Mouse (Mus musculus): Measurements from ENCODE around the gene Myh7.
"Not testable (repeated sequence)": the region's sequence is repeated elsewhere in the genome, so short reads cannot be mapped to it uniquely, and the experiment has no call there.

Myh7 gene

GRCm38 (mm10) chr14:54995457-54996138 is 1.2 kb upstream of the Myh7 start:
- POLR2A ChIA-PET: interaction anchor here in 3 of 4 experiments (0.6 to 0.8 kb wide), 3 partner anchors 8 to 121 kb away, joined by 3 read pairs; no protein-coding TSS in a partner anchor
- CTCF ChIA-PET: interaction anchor here in 1 of 4 experiments (1.3 kb wide), 1 partner anchor 15 kb away, joined by 3 read pairs; no protein-coding TSS in a partner anchor

GRCm38 (mm10) chr14:54994869-54995186 is 402 bp upstream of the Myh7 start:
- ChIA-PET POLR2A (interaction anchor here in 2 of 4 experiments (0.6 kb wide), 2 partner anchors 100 to 219 kb away, joined by 4 to 6 read pairs; no protein-coding TSS in a partner anchor), CTCF (interaction anchor here in 1 of 4 experiments (1.3 kb wide), 1 partner anchor 16 kb away, joined by 3 read pairs; no protein-coding TSS in a partner anchor)

DNA sequence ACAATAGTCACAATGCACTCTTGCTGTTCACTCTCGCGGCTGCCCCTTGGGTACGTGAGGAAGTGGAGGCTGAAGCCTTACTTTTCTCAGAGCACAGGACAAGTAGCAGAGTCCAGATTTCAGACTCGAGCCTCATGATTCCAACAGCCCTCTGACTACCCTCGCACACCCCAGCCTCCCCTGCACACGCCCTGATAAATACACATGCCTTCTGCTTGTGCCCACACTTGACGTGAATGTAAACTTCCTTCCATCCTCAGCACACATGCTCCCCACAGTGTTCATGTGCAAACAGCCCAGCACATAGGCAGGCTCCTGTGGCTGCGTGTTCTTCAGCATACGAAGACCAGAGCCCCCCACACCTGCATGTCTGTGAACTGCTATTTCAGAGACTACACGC is 790 bp downstream of the Myh7 start:
- ChIA-PET POLR2A (no interaction called here), CTCF (no interaction called here)

- ChIA-PET CTCF (no interaction called here), POLR2A (no interaction called here)
Observed at GRCm38 (mm10) chr14:54992196-54992595, 2.2 kb downstream of the Myh7 start.

DNA sequence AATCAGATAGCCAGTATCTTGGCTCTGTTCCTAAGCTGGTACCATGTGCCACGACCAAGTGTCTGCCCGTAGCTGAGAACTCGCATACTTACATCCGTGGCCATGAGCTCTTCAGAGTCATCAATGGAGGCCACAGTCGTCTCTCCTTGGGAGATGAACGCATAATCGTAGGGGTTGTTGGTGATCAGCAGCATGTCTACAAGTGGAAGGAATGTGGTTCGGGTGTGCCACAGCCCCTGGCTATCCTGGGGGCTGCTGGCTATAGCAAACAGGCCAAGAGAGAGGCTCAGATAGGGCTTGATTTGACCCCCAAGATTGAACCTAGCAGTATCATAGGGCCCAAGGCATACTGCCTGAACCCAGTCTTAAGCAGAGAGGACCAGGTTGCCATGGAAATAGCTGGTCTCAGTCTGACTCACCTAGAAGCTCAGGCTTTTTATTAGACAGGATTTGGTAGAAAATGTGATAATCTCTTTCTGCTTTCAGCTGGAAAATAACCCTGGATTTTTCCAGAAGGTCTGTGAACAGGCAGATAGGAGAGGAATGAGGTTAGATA is 4.5 kb downstream of the Myh7 start:
- CTCF ChIA-PET: interaction anchor here in 2 of 4 experiments (0.6 to 1.0 kb wide), 2 partner anchors 21 to 126 kb away, joined by 3 to 4 read pairs; no protein-coding TSS in a partner anchor
- POLR2A ChIA-PET: interaction anchor here in 1 of 4 experiments (1.3 to 1.4 kb wide), 2 partner anchors 10 to 27 kb away, joined by 3 to 5 read pairs; no protein-coding TSS in a partner anchor

GRCm38 (mm10) chr14:54988882-54989281 is 5.5 kb downstream of the Myh7 start:
- ChIA-PET CTCF (no interaction called here), POLR2A (interaction anchor here in 1 of 4 experiments (0.6 to 1.3 kb wide), 2 partner anchors 29 to 263 kb away, joined by 3 to 5 read pairs; no protein-coding TSS in a partner anchor)

GRCm38 (mm10) chr14:54988350-54988874 is 6.0 kb downstream of the Myh7 start:
- CTCF ChIA-PET: interaction anchor here in 2 of 4 experiments (0.6 to 1.9 kb wide), 2 partner anchors 10 to 49 kb away, joined by 5 to 7 read pairs; no protein-coding TSS in a partner anchor
- POLR2A ChIA-PET: not testable (repeated sequence)

- POLR2A ChIA-PET: interaction anchor here in 2 of 4 experiments (0.6 to 1.7 kb wide), 2 partner anchors 29 to 33 kb away, joined by 3 to 5 read pairs; no protein-coding TSS in a partner anchor
- CTCF ChIA-PET: interaction anchor here in 1 of 4 experiments (1.0 kb wide), 1 partner anchor 36 kb away, joined by 4 read pairs; no protein-coding TSS in a partner anchor
Observed at GRCm38 (mm10) chr14:54981934-54982333, 12.5 kb downstream of the Myh7 start.

- ChIA-PET POLR2A (interaction anchor here in 1 of 4 experiments (0.6 to 1.5 kb wide), 2 partner anchors 11 to 28 kb away, joined by 3 to 5 read pairs; no protein-coding TSS in a partner anchor), CTCF (interaction anchor here in 2 of 4 experiments (0.7 to 0.8 kb wide), 2 partner anchors 9 to 51 kb away, joined by 3 to 7 read pairs; no protein-coding TSS in a partner anchor)
Observed at GRCm38 (mm10) chr14:54978664-54979063, 15.8 kb downstream of the Myh7 start.

- POLR2A ChIA-PET: no interaction called here
- CTCF ChIA-PET: no interaction called here
Observed at GRCm38 (mm10) chr14:54976633-54977032, 17.8 kb downstream of the Myh7 start, which contains the start of gene Gm17428. Gene Gm17428 (plus strand): TSS chr14:54976933.

GRCm38 (mm10) chr14:54974068-54974791 is 20.2 kb downstream of the Myh7 start:
- ChIA-PET POLR2A (interaction anchor here in 2 of 4 experiments (0.6 to 1.6 kb wide), 4 partner anchors 10 to 26 kb away, joined by 3 to 5 read pairs (median 4); no protein-coding TSS in a partner anchor), CTCF (interaction anchor here in 2 of 4 experiments (0.6 to 0.7 kb wide), 2 partner anchors 10 to 223 kb away, joined by 3 read pairs; no protein-coding TSS in a partner anchor)

GRCm38 (mm10) chr14:54972786-54973185 is 21.6 kb downstream of the Myh7 start:
- POLR2A ChIA-PET: interaction anchor here in 3 of 4 experiments (1.0 to 2.1 kb wide), 5 partner anchors 8 to 46 kb away, joined by 3 to 19 read pairs (median 8); partner anchors contain the start of gene Efs (in 1 of the 3)
- CTCF ChIA-PET: interaction anchor here in 1 of 4 experiments (0.7 to 1.9 kb wide), 3 partner anchors 29 to 42 kb away, joined by 3 to 16 read pairs (median 3); partner anchors contain the start of gene Ngdn

GRCm38 (mm10) chr14:54968344-54968743 is 26.1 kb downstream of the Myh7 start:
- ChIA-PET CTCF (no interaction called here), POLR2A (interaction anchor here in 1 of 4 experiments (1.0 kb wide), 1 partner anchor 15 kb away, joined by 3 read pairs; no protein-coding TSS in a partner anchor)

DNA sequence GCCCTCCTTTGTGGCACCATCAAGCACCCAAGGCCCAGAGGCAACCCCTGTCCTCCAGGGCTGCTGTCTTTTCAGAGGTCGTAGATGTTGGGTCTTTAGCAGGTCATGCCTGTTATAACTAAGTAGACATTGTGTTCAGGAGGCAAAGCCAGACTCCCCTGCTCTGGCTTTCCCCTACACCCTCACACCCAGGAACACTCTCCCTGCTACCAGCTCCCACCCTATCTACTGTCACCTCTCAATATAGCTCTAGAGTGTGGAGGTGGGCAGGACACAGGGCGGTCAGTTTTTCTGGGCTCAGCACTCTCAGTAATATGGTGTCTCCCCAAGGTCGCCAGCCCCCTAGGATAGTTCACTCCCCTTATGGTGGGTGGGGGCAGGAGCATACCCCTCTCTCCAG is 26.6 kb downstream of the Myh7 start:
- POLR2A ChIA-PET: no interaction called here
- CTCF ChIA-PET: no interaction called here

- ChIA-PET POLR2A (no interaction called here), CTCF (interaction anchor here in 1 of 4 experiments (0.8 kb wide), 1 partner anchor 44 kb away, joined by 3 read pairs; no protein-coding TSS in a partner anchor)
Observed at GRCm38 (mm10) chr14:54966320-54966977, 28.0 kb downstream of the Myh7 start, which contains the start of gene Myh6. Gene Myh6 (minus strand): TSS chr14:54966927.

GRCm38 (mm10) chr14:54965631-54966030 is 28.8 kb downstream of the Myh7 start:
- POLR2A ChIA-PET: interaction anchor here in 1 of 4 experiments (0.7 kb wide), 2 partner anchors 17 to 66 kb away, joined by 5 to 6 read pairs; no protein-coding TSS in a partner anchor

DNA sequence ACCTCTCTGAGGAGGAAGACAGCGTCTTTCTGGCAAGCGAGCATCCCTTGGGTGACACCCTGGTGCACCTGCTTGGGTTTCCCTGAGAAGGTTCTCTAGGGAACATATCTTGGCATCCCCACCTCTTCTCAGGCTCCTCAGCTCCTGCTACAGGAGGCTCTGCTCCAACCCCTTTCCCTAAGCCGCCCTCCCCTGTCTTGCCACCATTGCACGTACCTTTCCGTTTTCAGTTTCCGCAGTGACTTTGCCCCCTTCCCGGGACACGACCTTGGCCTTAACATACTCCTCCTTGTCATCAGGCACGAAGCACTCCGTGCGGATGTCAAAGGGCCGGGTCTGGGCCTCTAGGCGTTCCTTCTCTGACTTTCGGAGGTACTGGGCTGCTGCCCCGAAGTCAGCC is 29.4 kb downstream of the Myh7 start:
- ChIA-PET CTCF (no interaction called here), POLR2A (no interaction called here)

More at GRCm38 (mm10) chr14:54965631-54966030, 28.8 kb downstream of the Myh7 start:
- CTCF ChIA-PET: interaction anchor here in 1 of 4 experiments (0.8 kb wide), 1 partner anchor 45 kb away, joined by 3 read pairs; no protein-coding TSS in a partner anchor

DNA sequence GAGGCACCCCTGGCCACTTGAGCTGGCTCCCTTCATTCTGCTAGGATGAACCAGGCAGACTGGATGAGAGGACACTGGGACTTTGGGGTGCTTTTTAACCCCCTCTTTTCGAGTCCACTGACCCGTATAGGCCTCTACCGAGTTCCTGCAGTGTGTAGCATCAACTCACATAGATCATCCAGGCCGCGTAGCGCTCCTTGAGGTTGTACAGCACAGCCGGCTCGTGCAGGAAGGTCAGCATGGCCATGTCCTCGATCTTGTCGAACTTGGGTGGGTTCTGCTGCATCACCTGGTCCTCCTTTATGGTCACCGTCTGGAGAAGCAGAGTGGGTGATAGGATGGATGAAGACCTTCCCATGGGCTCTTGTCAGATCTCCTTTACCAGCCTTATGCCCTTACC is 30.7 kb downstream of the Myh7 start:
- ChIA-PET POLR2A (interaction anchor here in 2 of 4 experiments (0.5 to 1.0 kb wide), 4 partner anchors 10 to 369 kb away, joined by 3 to 5 read pairs (median 4); no protein-coding TSS in a partner anchor), CTCF (interaction anchor here in 1 of 4 experiments (0.8 kb wide), 1 partner anchor 24 kb away, joined by 3 read pairs; no protein-coding TSS in a partner anchor)
